In genomic region chr16:97006041-97006853, GRCm38 (mm10) we compare ENCODE assay signal across 8 mouse cellular contexts.
DNase-seq lines count a peak whose midpoint lies in the region; ATAC-seq and TF ChIP-seq lines count a peak whose summit lies in the region.
"Had no signal": no experiment of that assay in that cellular context is flagged by ENCODE, and none has a peak within 500 bp of the region (broad histone marks: within the 10 kb centered on the region; RNA-seq: fewer than 3 reads in every experiment).

No protein-coding gene starts in this region.

- peak; percentile 41; the same call in 1 of the 2 replicates for ATAC-seq in lung, embryonic 14.5 days (ENCODE audit: insufficient read depth)
- ATAC-seq in erythroid progenitor cell, adult 5-6 weeks (replicated peaks; ENCODE audit: low FRiP score, poor library complexity, severe bottlenecking), result peak; percentile 90
- peak; percentile 99 for ATAC-seq in liver, embryonic 13.5 days (ENCODE audit: low read depth)
- no peak for ATAC-seq in neural tube, embryonic 15.5 days (ENCODE audit: low FRiP score)

- no peaks in the 10 kb centered on the region for H3K4me1 ChIP-seq in lung, embryonic 14.5 days (ENCODE audit: insufficient read depth)
- peaks cover 64% of the 10 kb centered on the region for H3K4me1 ChIP-seq in liver, embryonic 13.5 days (replicated peaks)
- H3K4me1 ChIP-seq in neural tube, embryonic 15.5 days, result peaks cover 49% of the 10 kb centered on the region

- 44% methylated on average over 9 of the region's 9 CpGs for WGBS in lung, embryonic 14.5 days
- 23% methylated on average over 9 of the region's 9 CpGs for WGBS in liver, embryonic 13.5 days (ENCODE audit: insufficient replicate concordance)
- WGBS in neural tube, embryonic 15.5 days, result 68% methylated on average over 9 of the region's 9 CpGs

- DNase-seq in lung, embryonic 14.5 days, result no peak
- DNase-seq in lung, postnatal 10 days, result no peak
- peak; percentile 86 for DNase-seq in liver, embryonic 13.5 days
- DNase-seq in left cerebral cortex, postnatal 4 days, result no peak
- no peak for DNase-seq in urinary bladder, postnatal 14 days (ENCODE audit: low spot score)

- no peaks in the 10 kb centered on the region for H3K27me3 ChIP-seq in lung, embryonic 14.5 days (ENCODE audit: insufficient read depth, low read length)
- no peaks in the 10 kb centered on the region for H3K27me3 ChIP-seq in liver, embryonic 13.5 days
- H3K27me3 ChIP-seq in neural tube, embryonic 15.5 days (replicated peaks), result no peaks in the 10 kb centered on the region

- no peak overlapping the region for H3K4me2 ChIP-seq in lung, embryonic 14.5 days
- peak overlapping the region; percentile 63 for H3K4me2 ChIP-seq in liver, embryonic 13.5 days
- no peak overlapping the region for H3K4me2 ChIP-seq in neural tube, embryonic 15.5 days

- H3K9ac ChIP-seq in lung, embryonic 14.5 days, result no peak overlapping the region
- H3K9ac ChIP-seq in liver, embryonic 13.5 days, result peak overlapping the region; percentile 68
- no peak overlapping the region for H3K9ac ChIP-seq in neural tube, embryonic 15.5 days (replicated peaks)

- no peaks in the 10 kb centered on the region for H3K9me3 ChIP-seq in lung, embryonic 14.5 days (ENCODE audit: low read depth, low read length)
- no peaks in the 10 kb centered on the region for H3K9me3 ChIP-seq in liver, embryonic 13.5 days (replicated peaks)
- H3K9me3 ChIP-seq in neural tube, embryonic 15.5 days (replicated peaks), result no peaks in the 10 kb centered on the region

- no peak overlapping the region for H3K4me3 ChIP-seq in lung, embryonic 14.5 days (ENCODE audit: low read depth, low read length)
- H3K4me3 ChIP-seq in liver, embryonic 13.5 days (replicated peaks), result peak overlapping the region; percentile 23
- H3K4me3 ChIP-seq in neural tube, embryonic 15.5 days (replicated peaks), result no peak overlapping the region
- H3K4me3 ChIP-seq: layer of hippocampus, adult 2 months had no signal

- H3K36me3 ChIP-seq in lung, embryonic 14.5 days (ENCODE audit: insufficient read depth), result no peaks in the 10 kb centered on the region
- H3K36me3 ChIP-seq in liver, embryonic 13.5 days, result no peaks in the 10 kb centered on the region
- no peaks in the 10 kb centered on the region for H3K36me3 ChIP-seq in neural tube, embryonic 15.5 days

- no peak overlapping the region for H3K27ac ChIP-seq in lung, embryonic 14.5 days (ENCODE audit: low read depth)
- peak overlapping the region; percentile 95 for H3K27ac ChIP-seq in liver, embryonic 13.5 days
- H3K27ac ChIP-seq in neural tube, embryonic 15.5 days (replicated peaks), result peak overlapping the region; percentile 52
- H3K27ac ChIP-seq: layer of hippocampus, adult 2 months had no signal

- intact Hi-C loops in left cerebral cortex, postnatal 4 days (cut with DNase I), result no loop called here

- no peak for TF ChIP-seq CTCF in lung, embryonic 14.5 days (IDR thresholded peaks at IDR 0.05; ENCODE audit: low read depth)
